Mouse (Mus musculus) testis, adult 2 months (tissue): ENCODE measurements around the gene Adcy9.

Source experiments
- CTCF ChIP-seq: fragments of 200-500 bp; IDR thresholded peaks from 2 replicates; pipeline ENCODE4 v1.5.1; 2012; ENCODE audit warnings: low read depth, mild to moderate bottlenecking, inconsistent platforms, low read length, moderate library complexity; ENCODE audit not compliant: control insufficient read depth, insufficient read depth, insufficient replicate concordance
- POLR2A ChIP-seq: fragments of 200-500 bp; IDR thresholded peaks from 2 replicates; pipeline ENCODE4 v1.6.1; 2012; ENCODE audit warnings: low read depth, mild to moderate bottlenecking, inconsistent platforms, low read length, moderate library complexity; ENCODE audit not compliant: control insufficient read depth

DNA sequence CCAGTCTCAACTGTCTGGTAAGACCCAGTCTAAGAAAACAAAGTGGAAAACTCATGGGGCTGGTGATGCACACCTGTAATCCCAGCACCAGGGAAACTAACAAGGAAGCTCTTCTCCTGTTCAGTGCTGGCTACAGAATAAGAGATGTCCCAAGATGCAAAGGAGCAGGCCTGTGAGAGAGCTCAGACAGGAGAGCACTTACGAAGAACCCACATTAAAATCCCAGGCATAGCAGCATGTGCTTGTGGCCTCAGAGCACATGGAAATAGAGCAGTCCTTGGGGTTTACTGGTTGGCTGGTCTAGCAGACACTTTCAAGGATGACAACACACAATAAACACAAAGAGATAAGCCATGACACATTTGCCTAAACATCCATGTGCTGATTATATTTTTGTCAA lies 41.5 kb downstream of the Adcy9 start:
- TF ChIP-seq CTCF: no peak
- TF ChIP-seq POLR2A: no peak
